Mouse (Mus musculus): Measurements from ENCODE around the gene Med15. TPM values are rescaled to one million over a fixed set of nuclear protein-coding genes. Genes with fewer than 3 reads are reported as not detected.
"Not testable (repeated sequence)": the region's sequence is repeated elsewhere in the genome, so short reads cannot be mapped to it uniquely, and the experiment has no call there.

Gene Med15
- total RNA-seq, 2 experiments from 2014 or later, result 16.5 to 20.0 TPM

DNA sequence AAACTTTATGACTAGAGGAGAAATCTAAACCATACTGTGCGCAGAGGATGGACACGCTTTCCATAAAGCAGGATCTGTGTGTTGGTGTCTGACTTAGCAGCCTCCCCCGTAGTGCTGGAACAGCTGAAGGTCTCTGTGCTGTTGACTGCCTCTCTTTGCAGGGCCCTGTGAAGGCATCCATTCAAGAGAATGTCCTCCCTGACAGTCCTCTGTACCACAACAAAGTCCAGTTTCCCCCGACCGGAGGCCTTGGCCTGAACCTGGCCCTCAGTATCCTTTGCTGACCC is 106.5 kb downstream of the Med15 start:
- no peak for DNase-seq
- intact Hi-C loops (cut with DNase I), result no loop called here

DNA sequence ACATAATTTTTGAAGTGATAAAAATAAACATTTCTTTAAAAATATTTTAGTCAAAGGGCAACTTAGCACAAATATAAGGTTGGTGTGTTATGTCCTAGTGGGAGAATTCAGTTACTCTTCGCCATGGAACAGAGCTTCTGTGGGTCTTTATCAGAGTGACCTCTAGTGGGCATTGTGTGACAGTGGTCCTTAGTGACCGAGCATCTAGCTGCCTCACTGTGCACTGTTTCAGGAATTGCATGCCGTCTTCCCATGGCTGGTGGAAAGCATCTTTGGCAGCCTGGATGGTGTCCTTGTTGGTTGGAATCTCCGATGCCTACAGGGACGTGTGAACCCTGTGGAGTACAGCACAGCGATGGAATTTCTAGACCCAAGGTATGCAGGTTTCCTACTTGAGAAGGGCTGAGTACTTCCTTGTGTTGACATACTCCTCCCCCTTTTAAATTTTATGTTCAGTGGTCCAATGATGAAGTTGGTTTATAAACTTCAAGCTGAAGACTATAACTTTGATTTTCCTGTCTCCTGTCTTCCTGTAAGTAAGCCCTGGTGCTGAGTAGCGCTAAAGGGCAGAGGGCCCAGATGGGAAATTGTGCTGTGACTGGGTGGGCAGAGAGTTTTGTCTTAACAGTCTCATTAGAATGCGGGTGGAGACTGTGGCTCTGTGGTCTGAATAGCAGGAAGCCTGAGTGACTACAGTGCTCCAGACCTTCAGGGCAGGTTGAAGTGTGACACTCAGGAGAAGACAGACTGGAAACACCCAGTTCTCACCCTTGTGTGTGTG is 107.0 kb downstream of the Med15 start:
- no peak for DNase-seq
- intact Hi-C loops (cut with DNase I), result no loop called here

DNA sequence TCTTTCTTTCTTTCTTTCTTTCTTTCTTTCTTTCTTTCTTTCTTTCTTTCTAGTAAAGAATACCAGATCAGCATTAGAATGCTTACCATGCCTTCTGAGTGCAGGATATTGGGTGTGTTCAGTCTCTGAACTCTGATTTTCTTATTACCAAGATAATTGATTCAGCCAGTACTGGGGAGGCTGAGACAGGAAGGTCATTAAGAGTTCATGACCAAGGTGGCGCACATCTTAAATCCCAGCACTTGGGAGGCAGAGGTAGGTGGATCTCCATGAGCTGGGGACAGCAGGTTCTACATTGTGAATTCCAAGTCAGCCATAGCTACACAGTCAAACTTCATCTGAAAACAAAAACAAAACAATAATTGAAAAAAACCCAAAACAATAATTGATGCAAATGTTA is 110.8 kb downstream of the Med15 start:
- DNase-seq, result no peak
- intact Hi-C loops (cut with DNase I), result no loop called here

DNA sequence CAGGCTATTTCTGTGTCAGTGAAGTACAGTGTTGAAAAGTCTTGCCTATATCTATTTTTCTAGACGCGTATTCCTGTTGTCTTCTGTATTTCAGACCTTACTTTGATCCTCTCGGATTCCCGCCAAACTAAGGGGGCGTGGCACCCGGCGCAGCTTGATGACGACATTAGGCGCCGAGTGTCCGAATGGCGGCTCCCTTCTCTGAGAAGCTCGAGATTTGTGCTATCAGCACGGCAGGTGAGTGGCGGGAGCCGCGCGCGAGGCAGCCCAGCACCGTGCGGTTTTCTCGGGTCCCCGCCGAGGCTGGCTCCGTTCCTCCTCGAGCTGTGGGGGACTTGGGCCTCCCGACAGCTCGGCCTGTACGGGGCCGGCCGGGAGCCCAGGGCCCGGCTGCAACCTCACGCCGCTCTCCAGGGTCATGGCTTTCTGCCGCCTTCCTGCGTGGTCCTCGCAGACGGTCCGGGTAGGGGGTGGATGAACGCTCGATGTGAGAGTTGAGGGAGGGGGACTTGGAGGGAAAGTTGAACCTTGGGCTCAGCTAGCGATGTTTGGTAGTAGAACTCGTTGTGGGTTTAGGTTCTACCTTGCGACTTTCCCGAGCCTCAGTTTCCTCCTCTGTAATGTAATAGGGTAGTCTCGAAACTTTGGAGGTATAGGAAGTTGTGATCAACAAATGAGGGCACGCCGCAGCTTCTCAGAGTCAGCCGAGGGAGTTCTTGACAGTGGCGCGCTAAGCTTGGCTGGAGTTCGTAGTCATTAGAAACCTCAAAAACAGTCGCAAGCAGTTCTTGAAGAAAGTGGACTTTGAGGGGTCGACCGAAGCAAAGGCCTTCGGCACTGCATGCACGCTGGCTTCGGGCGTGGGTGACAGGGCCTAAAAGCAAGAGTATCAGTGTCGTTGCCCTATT is 113.2 kb downstream of the Med15 start, which contains the start of gene Smpd4:
Smpd4 (plus strand) TSS at position 157 of the 908 bp plus-strand sequence.
- intact Hi-C loops (cut with DNase I), result loop anchor here (1.0 kb wide), 1 partner anchor 59 kb away; no protein-coding TSS in a partner anchor
- peak; percentile 86 to 92 for DNase-seq

DNA sequence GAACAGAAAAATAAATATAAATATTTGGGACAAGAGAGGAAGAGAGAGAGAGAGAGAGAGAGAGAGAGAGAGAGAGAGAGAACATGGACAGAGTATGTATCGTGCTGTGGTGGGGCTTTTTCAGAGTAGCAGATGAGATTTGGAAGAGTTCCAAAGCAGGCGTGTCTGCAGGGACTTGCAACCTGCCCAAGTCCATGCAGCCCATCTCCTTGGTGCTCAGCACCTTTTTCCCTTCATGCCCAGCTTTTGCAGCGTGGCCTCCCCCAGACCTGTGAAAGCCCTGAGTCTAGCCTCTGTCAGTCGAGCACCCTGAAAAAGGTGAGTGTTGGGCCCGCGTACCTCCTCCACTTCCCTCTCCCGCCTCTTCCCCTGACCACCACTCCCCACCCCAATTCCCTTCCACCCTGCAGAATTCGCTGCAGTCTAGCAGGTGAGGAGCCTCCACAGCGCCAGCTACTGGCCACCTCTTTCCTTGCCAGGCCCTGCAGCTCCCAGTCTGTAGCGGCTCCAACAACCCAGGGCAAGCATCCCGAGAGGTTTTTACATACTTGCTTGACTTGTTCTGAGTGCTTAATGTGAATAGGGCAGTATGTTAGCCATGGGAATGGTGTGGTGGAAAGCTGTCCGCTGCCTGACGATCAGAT is 114.6 kb downstream of the Med15 start:
- intact Hi-C loops (cut with DNase I), result no loop called here
- peak in 1 of 2 experiments; percentile 17 for DNase-seq

DNA sequence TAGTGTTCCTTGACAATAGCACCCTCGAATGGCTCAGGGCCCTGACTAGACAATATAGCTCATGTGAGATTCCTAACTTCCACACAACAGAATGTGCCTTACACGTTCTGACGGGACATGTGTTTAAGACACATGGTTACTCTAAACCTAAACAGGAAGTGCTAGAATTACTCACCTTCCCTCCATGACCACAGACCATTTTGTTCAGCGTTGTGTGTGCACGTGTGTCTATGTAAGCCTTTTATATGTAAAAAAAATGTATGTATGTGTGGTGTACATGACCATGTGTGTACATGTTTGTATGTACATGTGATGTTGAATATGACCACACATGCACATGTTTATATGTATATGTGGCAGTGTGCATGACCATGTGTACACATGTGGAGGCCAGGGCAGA is 116.5 kb downstream of the Med15 start:
- intact Hi-C loops (cut with DNase I), result no loop called here
- DNase-seq, result no peak

DNA sequence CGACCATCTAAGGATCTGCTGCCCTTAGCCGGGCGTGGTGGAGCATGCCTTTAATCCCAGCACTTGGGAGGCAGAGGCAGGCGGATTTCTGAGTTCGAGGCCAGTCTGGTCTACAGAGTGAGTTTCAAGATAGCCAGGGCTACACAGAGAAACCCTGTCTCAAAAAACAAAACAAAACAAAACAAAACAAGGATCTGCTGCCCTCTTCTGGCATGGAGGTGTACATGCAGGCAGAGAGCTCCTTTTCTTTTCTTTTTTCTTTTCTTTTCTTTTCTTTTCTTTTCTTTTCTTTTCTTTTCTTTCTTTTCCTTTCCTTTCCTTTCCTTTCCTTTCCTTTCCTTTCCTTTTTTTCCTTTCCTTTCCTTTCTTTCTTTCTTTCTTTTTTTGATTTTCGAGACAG is 118.0 kb downstream of the Med15 start:
- intact Hi-C loops (cut with DNase I); DNase-seq: not testable (repeated sequence)

DNA sequence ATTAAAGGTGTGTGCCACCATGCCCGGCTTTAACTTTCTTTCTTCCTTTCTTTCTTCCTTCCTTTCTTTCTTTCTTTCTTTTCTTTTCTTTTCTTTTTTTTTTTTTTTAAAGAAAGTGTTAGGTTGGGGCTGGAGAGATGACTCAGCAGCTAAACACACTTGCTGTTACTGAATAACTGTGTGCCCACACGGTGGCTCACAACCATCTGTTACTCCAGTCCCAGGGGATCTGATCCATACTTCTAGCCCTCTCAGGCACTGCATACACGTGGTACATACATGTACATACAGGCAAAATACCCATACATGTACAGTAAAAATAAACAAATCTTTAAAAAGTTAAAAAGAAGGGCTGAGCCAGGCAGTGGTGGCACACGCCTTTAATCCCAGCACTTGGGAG is 121.3 kb downstream of the Med15 start:
- intact Hi-C loops (cut with DNase I), result no loop called here

DNA sequence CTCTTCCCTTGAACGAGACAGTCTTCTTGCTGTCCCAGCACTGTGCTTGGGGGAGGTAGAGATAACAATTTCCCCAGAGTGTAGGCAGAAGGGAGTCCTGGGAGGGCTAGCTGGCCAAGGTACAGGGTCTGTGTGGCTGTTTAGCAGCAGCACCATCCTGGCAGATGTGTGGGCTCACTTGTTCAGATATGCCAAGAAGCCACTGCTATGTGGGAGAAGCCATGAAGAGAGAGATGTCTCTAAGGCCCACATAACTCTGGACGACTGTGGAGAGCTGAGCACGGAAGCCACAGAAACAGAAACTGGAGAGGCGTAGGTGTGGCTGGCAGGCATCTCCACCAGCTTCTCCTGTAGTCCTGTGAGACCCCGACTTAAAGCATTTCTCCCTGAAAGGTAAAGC is 127.0 kb downstream of the Med15 start:
- no peak for DNase-seq
- intact Hi-C loops (cut with DNase I), result no loop called here

More for the DNA sequence above, 121.3 kb downstream of the Med15 start:
- no peak for DNase-seq

DNA sequence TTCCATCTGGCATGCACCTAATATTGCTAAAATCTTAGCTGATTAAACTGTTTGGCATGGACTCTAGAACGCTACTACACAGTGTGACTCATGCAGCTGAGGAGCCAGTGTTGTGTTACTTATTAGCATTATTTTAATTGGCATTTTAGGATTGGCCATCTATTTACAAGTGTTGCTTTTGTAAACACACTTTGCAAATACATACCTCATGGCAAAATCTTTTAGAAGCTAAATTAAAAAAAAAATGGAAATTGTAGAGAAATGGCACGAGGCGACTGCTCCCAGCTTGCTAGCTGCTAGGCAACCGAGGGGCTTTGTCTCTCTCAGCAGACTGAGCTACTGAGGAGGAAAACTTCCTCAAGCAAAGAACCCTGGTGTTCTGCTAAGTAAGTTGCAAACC is 127.8 kb downstream of the Med15 start:
- no peak for DNase-seq
- intact Hi-C loops (cut with DNase I), result no loop called here

Other genes with a start within 250 kb of the Med15 start
- under 1 TPM in 1 of 2 experiments, not detected in 1; 0.20 TPM for gene Aifm3, start 243.3 kb downstream of the Med15 start, total RNA-seq (2021)
- gene Lztr1, start 224.2 kb downstream of the Med15 start, total RNA-seq (2021), result 10 to 100 TPM; 18.8 to 23.2 TPM
- gene Thap7, start 201.8 kb downstream of the Med15 start, total RNA-seq (2021), result 10 to 100 TPM; 12.8 to 14.4 TPM
- 1 to 10 TPM; 1.0 to 1.6 TPM for gene Lrrc74b, start 171.6 kb downstream of the Med15 start, total RNA-seq (2021)
- 1 to 10 TPM; 8.0 to 9.3 TPM for gene P2rx6, start 171.0 kb downstream of the Med15 start, total RNA-seq (2021)
- gene Slc7a4, start 149.7 kb downstream of the Med15 start, total RNA-seq (2021), result under 1 TPM in 1 of 2 experiments, not detected in 1; 0.12 TPM
- 10 to 100 TPM in 1 of 2 experiments, 1 to 10 TPM in 1; 9.4 to 13.1 TPM for gene Smpd4, start 113.5 kb downstream of the Med15 start, total RNA-seq (2021)
- gene Ccdc74a, start 86.4 kb downstream of the Med15 start, total RNA-seq (2021), result under 1 TPM in 1 of 2 experiments, not detected in 1; 0.82 TPM
- gene Klhl22, start 26.7 kb upstream of the Med15 start, total RNA-seq (2021), result 10 to 100 TPM; 16.8 to 20.9 TPM
- gene Scarf2, start 64.4 kb upstream of the Med15 start, total RNA-seq (2021), result 1 to 10 TPM; 3.6 to 4.5 TPM
- gene B830017H08Rik, start 100.2 kb upstream of the Med15 start, total RNA-seq (2021), result not detected
- gene Car15, start 105.5 kb upstream of the Med15 start, total RNA-seq (2021), result 1 to 10 TPM in 1 of 2 experiments, under 1 TPM in 1; 0.74 to 1.1 TPM
- gene Gm20518, start 158.8 kb upstream of the Med15 start, total RNA-seq (2021), result under 1 TPM; 0.20 TPM
- under 1 TPM in 1 of 2 experiments, not detected in 1; 0.08 TPM for gene Tssk1, start 161.3 kb upstream of the Med15 start, total RNA-seq (2021)
- 10 to 100 TPM; 21.0 to 25.8 TPM for gene Dgcr2, start 165.7 kb upstream of the Med15 start, total RNA-seq (2021)
- not detected for gene Tssk2, start 165.7 kb upstream of the Med15 start, total RNA-seq (2021)
- gene Ess2, start 178.5 kb upstream of the Med15 start, total RNA-seq (2021), result 1 to 10 TPM; 5.2 to 7.2 TPM
- gene Gsc2, start 182.2 kb upstream of the Med15 start, total RNA-seq (2021), result not detected
- gene Slc25a1, start 195.3 kb upstream of the Med15 start, total RNA-seq (2021), result 1 to 10 TPM; 2.7 to 5.5 TPM
- gene Vpreb2, start 247.5 kb upstream of the Med15 start, total RNA-seq (2021), result not detected

Measured in gastrocnemius, postnatal 36 days (tissue).